Mouse (Mus musculus) MEL (cell line): ENCODE measurements around the gene Micu1. TPM values are rescaled to one million over a fixed set of nuclear protein-coding genes. Genes with fewer than 3 reads are reported as not detected.

Experiments
- DNase-seq: peaks from one replicate; pipeline ENCODE4 v3.0.0; 2011; ENCODE audit warnings: low read depth, low spot score
- H3K27ac ChIP-seq: 2 replicates; pipeline ENCODE4 v1.5.1; 2012; ENCODE audit warnings: low read depth, mild to moderate bottlenecking, control low read depth, low read length, moderate library complexity; ENCODE audit not compliant: control insufficient read depth
- H3K27me3 ChIP-seq, 2 experiments: fragments of 150-350 bp in 1 of 2; sonication (generic) in 1 of 2; 2 replicates each; pipeline ENCODE4 v1.6.1; 2012; ENCODE audit warnings: low read length in 2 of 2, mild to moderate bottlenecking in 2 of 2, improper control_type of control experiment in 1 of 2, moderate library complexity in 1 of 2; ENCODE audit not compliant: insufficient read depth in 2 of 2, control insufficient read depth in 1 of 2
- H3K36me3 ChIP-seq, 2 experiments: 2 replicates each; pipeline ENCODE4 v1.6.1; 2012 to 2014; ENCODE audit warnings: low read length in 2 of 2, improper control_type of control experiment in 1 of 2, inconsistent platforms in 1 of 2, mild to moderate bottlenecking in 1 of 2; ENCODE audit not compliant: insufficient read depth in 2 of 2, control insufficient read depth in 1 of 2
- H3K4me1 ChIP-seq, 2 experiments: fragments of 150-350 bp in 1 of 2; sonication (generic) in 1 of 2; 2 replicates each; pipeline ENCODE4 v1.6.1; 2012; ENCODE audit warnings: low read length in 2 of 2, improper control_type of control experiment in 1 of 2, mild to moderate bottlenecking in 1 of 2; ENCODE audit not compliant: insufficient read depth in 2 of 2, control insufficient read depth in 1 of 2
- H3K4me3 ChIP-seq, 2 experiments: fragments of 150-350 bp in 1 of 2; sonication (generic) in 1 of 2; 2 replicates each; pipeline ENCODE4 v1.5.1; 2012; ENCODE audit warnings: low read depth in 2 of 2, low read length in 2 of 2, mild to moderate bottlenecking in 2 of 2, moderate library complexity in 2 of 2, control low read depth in 1 of 2, improper control_type of control experiment in 1 of 2; ENCODE audit not compliant: control insufficient read depth in 1 of 2, insufficient read depth in 1 of 2
- H3K79me2 ChIP-seq: 2 replicates; pipeline ENCODE4 v1.6.1; 2012; ENCODE audit warnings: mild to moderate bottlenecking, low read length, moderate library complexity; ENCODE audit not compliant: control insufficient read depth, poor library complexity, insufficient read depth
- H3K9ac ChIP-seq: 2 replicates; pipeline ENCODE4 v1.6.1; 2012; ENCODE audit warnings: low read depth, mild to moderate bottlenecking, control low read depth, low read length, moderate library complexity; ENCODE audit not compliant: control insufficient read depth, poor library complexity, severe bottlenecking
- H3K9me3 ChIP-seq: fragments of 150-350 bp; sonication (generic); replicated peaks from 2 replicates; pipeline ENCODE4 v1.6.1; 2012; ENCODE audit warnings: mild to moderate bottlenecking, low read length, improper control_type of control experiment, moderate library complexity; ENCODE audit not compliant: insufficient read depth
- BHLHE40 ChIP-seq: IDR thresholded peaks from 2 replicates; pipeline ENCODE4 v1.6.1; 2012; ENCODE audit warnings: low read depth, mild to moderate bottlenecking, inconsistent platforms, low read length, improper control_type of control experiment, borderline replicate concordance
- CHD1 ChIP-seq: IDR thresholded peaks from 2 replicates; pipeline ENCODE4 v1.6.1; 2012; ENCODE audit warnings: low read depth, mild to moderate bottlenecking, inconsistent platforms, low read length, improper control_type of control experiment
- CHD2 ChIP-seq: IDR thresholded peaks from 2 replicates; pipeline ENCODE4 v1.6.1; 2011; ENCODE audit warnings: low read length, improper control_type of control experiment
- E2F4 ChIP-seq: IDR thresholded peaks from 2 replicates; pipeline ENCODE4 v1.6.1; 2011; ENCODE audit warnings: low read depth, low read length, improper control_type of control experiment, borderline replicate concordance
- EP300 ChIP-seq, 2 experiments: IDR thresholded peaks; 2 replicates each; pipeline ENCODE4 v1.6.1; 2011; ENCODE audit warnings: improper control_type of control experiment in 2 of 2, low read length in 2 of 2, low read depth in 1 of 2, mild to moderate bottlenecking in 1 of 2
- ETS1 ChIP-seq: IDR thresholded peaks from 2 replicates; pipeline ENCODE4 v1.6.1; 2012; ENCODE audit warnings: low read depth, mild to moderate bottlenecking, inconsistent platforms, low read length, improper control_type of control experiment, moderate library complexity
- GABPA ChIP-seq: IDR thresholded peaks from 2 replicates; pipeline ENCODE4 v1.6.1; 2012; ENCODE audit warnings: low read depth, mild to moderate bottlenecking, inconsistent platforms, low read length, improper control_type of control experiment, moderate library complexity
- HCFC1 ChIP-seq: IDR thresholded peaks from 2 replicates; pipeline ENCODE4 v1.6.1; 2012; ENCODE audit warnings: low read depth, mild to moderate bottlenecking, inconsistent platforms, low read length, improper control_type of control experiment, moderate library complexity
- KAT2A ChIP-seq: conservative IDR thresholded peaks from 2 replicates; pipeline ENCODE4 v1.6.1; 2012; ENCODE audit warnings: low read depth, low read length, improper control_type of control experiment, inconsistent platforms
- MAZ ChIP-seq: IDR thresholded peaks from 2 replicates; pipeline ENCODE4 v1.6.1; 2012; ENCODE audit warnings: low read depth, mild to moderate bottlenecking, inconsistent platforms, low read length, improper control_type of control experiment
- MEF2A ChIP-seq: IDR thresholded peaks from 2 replicates; pipeline ENCODE4 v1.6.1; 2014; ENCODE audit warnings: low read depth, mild to moderate bottlenecking, inconsistent platforms, low read length, improper control_type of control experiment; ENCODE audit not compliant: poor library complexity, insufficient replicate concordance, severe bottlenecking; ENCODE audit errors: extremely low read depth
- MYB ChIP-seq: IDR thresholded peaks from 2 replicates; pipeline ENCODE4 v1.6.1; 2011; ENCODE audit warnings: mild to moderate bottlenecking, low read depth, low read length, improper control_type of control experiment
- NELFE ChIP-seq: IDR thresholded peaks from 2 replicates; pipeline ENCODE4 v1.6.1; 2011; ENCODE audit warnings: low read depth, low read length, improper control_type of control experiment
- NRF1 ChIP-seq: IDR thresholded peaks from 2 replicates; pipeline ENCODE4 v1.6.1; 2014; ENCODE audit warnings: low read depth, mild to moderate bottlenecking, inconsistent platforms, low read length, improper control_type of control experiment, moderate library complexity; ENCODE audit not compliant: poor library complexity, insufficient read depth, severe bottlenecking
- POLR2A ChIP-seq, 2 experiments: IDR thresholded peaks; 2 replicates each; pipeline ENCODE4 v1.6.1; 2011 to 2012; ENCODE audit warnings: low read length in 2 of 2, mild to moderate bottlenecking in 2 of 2, control low read depth in 1 of 2, improper control_type of control experiment in 1 of 2, low read depth in 1 of 2, moderate library complexity in 1 of 2; ENCODE audit not compliant: control insufficient read depth in 1 of 2, insufficient read depth in 1 of 2, poor library complexity in 1 of 2
- POLR2AphosphoS2 ChIP-seq: IDR thresholded peaks from 2 replicates; pipeline ENCODE4 v1.6.1; 2011; ENCODE audit warnings: low read length, improper control_type of control experiment
- RAD21 ChIP-seq: IDR thresholded peaks from 2 replicates; pipeline ENCODE4 v1.6.1; 2011; ENCODE audit warnings: mild to moderate bottlenecking, low read depth, low read length, improper control_type of control experiment
- RCOR1 ChIP-seq: IDR thresholded peaks from 2 replicates; pipeline ENCODE4 v1.6.1; 2012; ENCODE audit warnings: low read depth, mild to moderate bottlenecking, inconsistent platforms, low read length, improper control_type of control experiment
- TAL1 ChIP-seq: IDR thresholded peaks from 2 replicates; pipeline ENCODE4 v1.6.1; 2012; ENCODE audit warnings: mild to moderate bottlenecking, inconsistent platforms, low read length, moderate library complexity, mixed read lengths
- TCF12 ChIP-seq: IDR thresholded peaks from 2 replicates; pipeline ENCODE4 v1.6.1; 2014; ENCODE audit warnings: low read depth, mild to moderate bottlenecking, inconsistent platforms, low read length, improper control_type of control experiment, moderate library complexity
- UBTF ChIP-seq: IDR thresholded peaks from 2 replicates; pipeline ENCODE4 v1.6.1; 2012; ENCODE audit warnings: low read depth, mild to moderate bottlenecking, inconsistent platforms, low read length, improper control_type of control experiment, moderate library complexity, borderline replicate concordance; ENCODE audit not compliant: insufficient read depth
- USF1 ChIP-seq: IDR thresholded peaks from 2 replicates; pipeline ENCODE4 v1.6.1; 2014; ENCODE audit warnings: low read depth, mild to moderate bottlenecking, inconsistent platforms, low read length, improper control_type of control experiment, moderate library complexity
- USF2 ChIP-seq, 2 experiments: IDR thresholded peaks; 2 replicates each; pipeline ENCODE4 v1.6.1; 2011 to 2012; ENCODE audit warnings: improper control_type of control experiment in 2 of 2, low read length in 2 of 2, borderline replicate concordance in 1 of 2, inconsistent platforms in 1 of 2, low read depth in 1 of 2, mild to moderate bottlenecking in 1 of 2; ENCODE audit not compliant: insufficient read depth in 1 of 2
- ZC3H11A ChIP-seq: IDR thresholded peaks from 2 replicates; pipeline ENCODE4 v1.6.1; 2012; ENCODE audit warnings: low read depth, mild to moderate bottlenecking, inconsistent platforms, low read length, improper control_type of control experiment
- polyA plus RNA-seq, 2 experiments: library from polyadenylated mRNA; stranded (reverse) in 1 of 2; unstranded in 1 of 2; fragments of >175 nt in 1 of 2; fragments of >200 nt in 1 of 2; gene quantifications; 2 replicates each; pipeline versions ENCODE4 v1.2.1 to v1.2.4; 2012; ENCODE audit warnings: low replicate concordance in 2 of 2, low read depth in 1 of 2; ENCODE audit not compliant: insufficient read length in 2 of 2, insufficient read depth in 1 of 2, missing spikeins in 1 of 2
- total RNA-seq: library from RNA; depleted of rRNA; stranded (reverse); fragments of 300-350 nt; gene quantifications from 2 replicates; pipeline ENCODE4 v1.2.3, GENCODE M21; 2012

The Micu1 gene
- total and polyA plus RNA-seq, 3 experiments = 18.0 to 26.8 TPM; not detected in 1

GRCm38 (mm10) chr10:59902606-59902990 is 200.3 kb downstream of the Micu1 start:
- no peak for DNase-seq
- Histone ChIP-seq H3K27me3 (no peaks in the 10 kb centered on the region), H3K36me3 (peaks cover 0 to 12% of the 10 kb centered on the region in 2 experiments; a peak in 2 of 4 replicates), H3K9me3 (no peaks in the 10 kb centered on the region), H3K4me1 (peaks cover 7 to 8% of the 10 kb centered on the region in 2 experiments; a peak in 3 of 4 replicates), H3K4me3 (no peak overlapping the region), H3K79me2 (no peaks in the 10 kb centered on the region), H3K27ac (no peak overlapping the region), H3K9ac (no peak overlapping the region)
- TF ChIP-seq MAZ = no peak
- TF ChIP-seq MYB = no peak
- no peak for TF ChIP-seq CHD1
- no peak for TF ChIP-seq TAL1
- TF ChIP-seq RAD21 = no peak
- no peak for TF ChIP-seq HCFC1
- TF ChIP-seq EP300 (IDR thresholded peaks at IDR 0.05; ENCODE audit: low read depth in 1 of 2, low read length in 2 of 2) = no peak
- no peak for TF ChIP-seq USF2 (IDR thresholded peaks at IDR 0.05; ENCODE audit: borderline replicate concordance in 1 of 2, insufficient read depth in 1 of 2, low read depth in 1 of 2, low read length in 2 of 2)
- no peak for TF ChIP-seq CHD2
- TF ChIP-seq USF1 = no peak
- no peak for TF ChIP-seq UBTF
- no peak for TF ChIP-seq ETS1
- no peak for TF ChIP-seq RCOR1
- no peak for TF ChIP-seq E2F4
- TF ChIP-seq TCF12 = no peak
- no peak for TF ChIP-seq POLR2A (IDR thresholded peaks at IDR 0.05; ENCODE audit: control insufficient read depth in 1 of 2, insufficient read depth in 1 of 2, low read depth in 1 of 2, low read length in 2 of 2, poor library complexity in 1 of 2)
- TF ChIP-seq NELFE = no peak

GRCm38 (mm10) chr10:59903170-59903569 is 200.9 kb downstream of the Micu1 start:
- no peak for DNase-seq
- H3K9ac ChIP-seq = no peak overlapping the region
- H3K27ac ChIP-seq = no peak overlapping the region
- H3K27me3 ChIP-seq = no peaks in the 10 kb centered on the region
- TF ChIP-seq USF2 (IDR thresholded peaks at IDR 0.05; ENCODE audit: borderline replicate concordance in 1 of 2, insufficient read depth in 1 of 2, low read depth in 1 of 2, low read length in 2 of 2) (no peak), POLR2A (IDR thresholded peaks at IDR 0.05; ENCODE audit: control insufficient read depth in 1 of 2, insufficient read depth in 1 of 2, low read depth in 1 of 2, low read length in 2 of 2, poor library complexity in 1 of 2) (no peak), GABPA (no peak), HCFC1 (no peak), ZC3H11A (no peak), MAZ (no peak), NRF1 (no peak), MEF2A (no peak), NELFE (no peak), KAT2A (no peak), RAD21 (no peak), POLR2AphosphoS2 (no peak), BHLHE40 (no peak), TAL1 (no peak)
- H3K36me3 ChIP-seq = peaks cover 0 to 14% of the 10 kb centered on the region in 2 experiments; a peak in 2 of 4 replicates
- no peaks in the 10 kb centered on the region for H3K9me3 ChIP-seq
- peaks cover 8 to 11% of the 10 kb centered on the region in 2 experiments; a peak in 3 of 4 replicates for H3K4me1 ChIP-seq
- no peaks in the 10 kb centered on the region for H3K79me2 ChIP-seq
- H3K4me3 ChIP-seq = no peak overlapping the region
